Mouse (Mus musculus) cortical plate, adult 2 months (tissue): Measurements from ENCODE around the gene Prkce.

Source experiments
- CTCF ChIP-seq: fragments of 200-500 bp; IDR thresholded peaks from 2 replicates; pipeline ENCODE4 v1.5.1; 2011; ENCODE audit warnings: mild to moderate bottlenecking, control low read depth, low read length; ENCODE audit not compliant: insufficient read depth; ENCODE audit errors: extremely low read depth
- POLR2A ChIP-seq: fragments of 200-500 bp; IDR thresholded peaks from 2 replicates; pipeline ENCODE4 v1.6.1; 2011; ENCODE audit warnings: mild to moderate bottlenecking, low read length, control low read depth; ENCODE audit not compliant: insufficient read depth; ENCODE audit errors: extremely low read depth

- no peak for TF ChIP-seq CTCF
- no peak for TF ChIP-seq POLR2A
Measured at GRCm38 (mm10) chr17:86607981-86608380, 440.4 kb downstream of the Prkce start.
